Mouse (Mus musculus) G1E (cell line): ENCODE results near the gene Arid5a. TPM values are rescaled to one million over a fixed set of nuclear protein-coding genes. Genes with fewer than 3 reads are reported as not detected.

Source experiments
- ATAC-seq: 2 replicates; pipeline ENCODE4 v1.8.0; 2016; ENCODE audit warnings: mild to moderate bottlenecking; ENCODE audit not compliant: insufficient number of reproducible peaks, poor library complexity, low FRiP score, severe bottlenecking; ENCODE audit errors: extremely low read depth
- DNase-seq: peaks from one replicate; pipeline ENCODE4 v3.0.0; 2012; ENCODE audit warnings: low spot score
- H3K27me3 ChIP-seq: 2 replicates; pipeline ENCODE4 v1.6.1; 2012; ENCODE audit warnings: mild to moderate bottlenecking, low read length, inconsistent platforms; ENCODE audit not compliant: insufficient read depth
- H3K36me3 ChIP-seq: replicated peaks from 2 replicates; pipeline ENCODE3; 2012; ENCODE audit warnings: mild to moderate bottlenecking, inconsistent platforms
- H3K4me1 ChIP-seq: 2 replicates; pipeline ENCODE4 v1.6.1; 2012; ENCODE audit warnings: low read depth, low read length, inconsistent platforms, mixed read lengths; ENCODE audit not compliant: insufficient read depth
- H3K4me3 ChIP-seq: 2 replicates; pipeline ENCODE4 v1.5.1; 2012; ENCODE audit warnings: low read depth, mild to moderate bottlenecking, inconsistent platforms, low read length, moderate library complexity, mixed read lengths
- H3K9me3 ChIP-seq: replicated peaks from 2 replicates; pipeline ENCODE4 v1.6.1; 2012; ENCODE audit warnings: inconsistent platforms
- CTCF ChIP-seq: IDR thresholded peaks from 2 replicates; pipeline ENCODE4 v1.5.1; 2012; ENCODE audit warnings: low read depth, low read length, inconsistent platforms, mixed read lengths
- GATA1 ChIP-seq: IDR thresholded peaks from 2 replicates; pipeline ENCODE4 v1.6.1; 2012; ENCODE audit warnings: borderline replicate concordance, low read length, inconsistent platforms, mixed read lengths
- GATA2 ChIP-seq: IDR thresholded peaks from 2 replicates; pipeline ENCODE4 v1.6.1; 2012; ENCODE audit warnings: low read depth, low read length, inconsistent platforms, borderline replicate concordance
- POLR2AphosphoS5 ChIP-seq: IDR thresholded peaks from 2 replicates; pipeline ENCODE4 v1.6.1; 2012; ENCODE audit warnings: low read depth, low read length, inconsistent platforms; ENCODE audit not compliant: insufficient replicate concordance
- TAL1 ChIP-seq: conservative IDR thresholded peaks from 2 replicates; pipeline ENCODE4 v1.6.1; 2012; ENCODE audit warnings: low read depth, low read length, inconsistent platforms, mixed read lengths
- polyA plus RNA-seq: library from polyadenylated mRNA; stranded (reverse); fragments of >175 nt; gene quantifications from 2 replicates; pipeline ENCODE4 v1.2.3, GENCODE M21; 2012
- total RNA-seq, 2 experiments: library from RNA; stranded (forward) in 1 of 2; stranded (reverse) in 1 of 2; fragments of 200-1000 nt in 1 of 2; fragments of >200 nt in 1 of 2; fragmentation: Nextera tagmentation in 1 of 2; gene quantifications; 2 replicates each; pipeline ENCODE4 v1.2.3; 2014 to 2017

Arid5a gene
- total and polyA plus RNA-seq, 3 experiments, result 8.4 to 33.6 (median 8.7) TPM

DNA sequence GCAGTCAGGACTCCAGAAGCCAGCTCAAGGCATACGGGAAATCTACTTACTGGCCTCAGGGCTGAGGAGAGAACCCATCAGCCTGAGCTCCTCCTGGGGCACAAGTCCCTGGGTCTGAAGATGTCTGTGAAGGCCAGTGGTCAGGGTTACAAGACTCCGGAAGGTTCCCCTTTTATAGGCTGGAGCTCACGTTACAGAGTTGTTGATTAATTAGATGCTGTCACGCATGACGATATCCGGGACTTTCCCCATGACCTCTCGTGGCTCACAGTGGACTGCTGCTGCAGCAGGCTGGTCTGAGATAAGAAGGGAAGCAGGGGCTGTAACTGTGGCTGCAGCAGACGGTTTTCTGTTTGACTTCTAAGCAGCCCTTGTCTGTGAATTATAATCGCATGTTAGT is 34.2 kb upstream of the Arid5a start:
- peak; percentile 74 for ATAC-seq
- H3K4me3 ChIP-seq, result peak overlapping the region; percentile 73
- 0 out of 2 replicates have a peak, but pooled peaks have one; percentile 62 for TF ChIP-seq POLR2AphosphoS5
- TF ChIP-seq GATA2, result no peak
- TF ChIP-seq TAL1, result peak; percentile 82
- no peak for TF ChIP-seq CTCF
- no peaks in the 10 kb centered on the region for H3K27me3 ChIP-seq
- H3K36me3 ChIP-seq, result peaks cover 40% of the 10 kb centered on the region
- peaks cover 90% of the 10 kb centered on the region for H3K4me1 ChIP-seq
- H3K9me3 ChIP-seq, result peaks cover 13% of the 10 kb centered on the region
- DNase-seq, result peak; percentile 86

DNA sequence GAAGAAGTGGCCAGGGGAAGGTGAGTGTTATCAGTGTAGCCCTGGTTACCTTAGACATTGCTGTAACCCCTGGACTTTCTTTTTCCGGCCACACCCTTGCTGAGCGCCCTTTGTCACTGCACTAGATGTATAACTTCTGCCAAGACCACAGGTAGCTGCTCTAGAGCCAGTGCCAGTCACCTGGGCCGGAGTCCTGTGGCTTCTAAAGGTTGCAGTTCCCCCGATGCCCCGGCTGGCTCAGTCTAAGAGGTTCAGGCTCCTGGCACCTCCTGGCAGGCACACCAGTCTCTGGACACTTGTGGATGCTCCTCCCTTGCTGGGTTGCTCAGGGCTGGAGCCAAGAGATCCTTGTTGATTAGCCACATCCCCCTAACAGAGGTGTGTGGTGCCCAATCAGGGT is 33.1 kb upstream of the Arid5a start, which contains the start of gene Neurl3:
Gene Neurl3, minus strand, starts transcription at position 225 of the 400 bp plus-strand sequence.
- H3K4me1 ChIP-seq, result peaks cover 85% of the 10 kb centered on the region
- H3K27me3 ChIP-seq, result no peaks in the 10 kb centered on the region
- DNase-seq, result no peak
- TF ChIP-seq CTCF (no peak), POLR2AphosphoS5 (no peak), TAL1 (no peak)
- peaks cover 13% of the 10 kb centered on the region for H3K9me3 ChIP-seq
- no peak for ATAC-seq
- H3K4me3 ChIP-seq, result peak within 1 kb of the TSS; percentile 73
- H3K36me3 ChIP-seq, result peaks cover 29% of the 10 kb centered on the region

DNA sequence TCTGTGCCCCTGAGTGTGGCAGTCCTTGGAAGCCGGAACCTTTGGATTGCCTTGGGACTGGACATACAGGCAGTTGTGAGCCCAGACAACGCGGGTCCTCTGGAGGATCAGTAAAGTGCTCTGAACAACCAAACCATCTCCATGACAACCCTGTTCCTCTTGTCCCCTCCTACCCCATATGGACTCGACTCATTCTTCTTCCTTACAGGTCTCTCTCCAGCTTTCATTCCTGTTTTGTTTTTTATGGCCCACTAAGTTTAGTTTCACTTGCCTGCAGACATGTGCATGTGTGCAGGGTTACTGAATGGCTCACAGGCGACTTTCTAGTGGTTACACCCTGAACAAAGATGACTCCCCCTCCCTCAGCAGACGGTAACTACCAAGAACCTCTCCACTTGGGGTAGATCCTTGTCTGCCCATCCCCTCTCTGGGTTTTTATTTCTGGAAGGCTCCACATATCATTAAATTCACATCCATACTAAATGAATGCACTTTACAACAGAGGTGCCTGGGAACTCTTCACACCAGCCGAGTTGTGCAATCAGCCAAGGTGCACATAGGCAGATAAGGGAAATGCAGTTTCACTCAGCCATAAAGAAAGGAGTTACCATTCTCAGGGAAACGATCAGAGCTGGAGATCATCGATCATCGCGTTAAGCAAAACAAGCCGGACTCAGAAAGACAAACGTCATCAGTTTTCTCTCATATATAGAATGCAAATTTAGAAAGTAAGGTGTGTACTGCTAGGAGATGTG is 31.7 kb upstream of the Arid5a start:
- peaks cover 15% of the 10 kb centered on the region for H3K36me3 ChIP-seq
- peak; percentile 91 for TF ChIP-seq TAL1
- TF ChIP-seq GATA1, result no peak
- peak; percentile 66 for DNase-seq
- H3K4me1 ChIP-seq, result peaks cover 72% of the 10 kb centered on the region
- peaks cover 4% of the 10 kb centered on the region for H3K27me3 ChIP-seq
- peak; percentile 37 for ATAC-seq
- H3K4me3 ChIP-seq, result peak overlapping the region; percentile 41; the same call in 1 of the 2 replicates
- peaks cover 13% of the 10 kb centered on the region for H3K9me3 ChIP-seq

DNA sequence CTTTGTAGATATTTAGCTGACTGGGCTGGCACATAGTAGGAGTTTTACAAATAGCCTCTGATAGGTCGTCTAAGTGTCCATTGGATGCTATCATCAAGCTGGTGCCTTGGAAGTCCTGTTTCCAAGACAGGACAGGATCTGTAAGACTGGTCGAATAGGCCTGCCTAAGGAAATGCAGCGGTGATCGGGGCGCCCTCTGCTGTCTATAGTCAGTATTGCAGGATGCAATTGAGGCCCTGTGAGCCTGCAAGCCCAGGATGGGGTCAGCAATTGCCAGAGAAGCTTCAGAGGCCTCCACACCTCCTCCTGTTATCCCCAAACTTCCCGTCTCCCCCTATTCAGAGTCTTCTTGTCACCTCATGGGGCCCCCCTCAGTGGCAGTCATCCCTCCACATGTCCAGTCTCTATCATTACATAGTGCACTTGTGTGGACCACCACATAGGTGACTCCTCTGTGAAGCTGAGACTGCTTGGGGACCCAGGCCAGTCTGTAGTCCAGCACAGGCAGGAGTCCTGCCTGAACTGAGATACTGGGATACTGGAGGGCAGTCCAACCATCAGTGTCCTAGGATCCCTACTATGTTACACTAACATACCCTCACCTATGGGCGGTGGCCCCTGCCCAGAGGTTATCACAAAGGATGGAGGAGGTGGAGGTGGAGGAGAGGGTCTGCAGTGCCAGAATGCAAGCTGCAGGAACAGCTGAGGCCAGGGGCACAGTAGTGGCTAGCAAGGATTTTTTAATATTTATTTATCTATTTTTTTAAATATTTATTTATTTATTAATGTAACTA is 30.1 kb upstream of the Arid5a start:
- ATAC-seq, result no peak

DNA sequence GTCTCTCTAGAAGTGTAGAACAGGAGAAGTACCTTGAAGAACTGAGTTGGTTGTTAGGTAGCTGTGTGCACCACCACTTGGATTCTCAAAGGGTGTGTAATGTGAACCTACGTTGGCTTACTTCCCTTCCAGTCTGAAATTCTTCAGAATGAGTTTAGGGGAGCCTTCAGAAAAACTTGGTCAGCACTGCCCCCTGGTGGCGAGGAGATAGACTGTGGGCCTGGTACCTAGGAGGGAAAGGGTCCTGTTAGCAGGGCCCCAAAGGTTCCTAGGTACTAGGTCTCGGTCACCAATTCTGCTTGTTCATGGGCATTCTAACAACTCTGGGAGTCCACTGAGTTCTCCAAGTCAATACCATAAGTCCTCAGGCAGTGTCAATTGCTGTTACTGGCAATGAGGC is 28.3 kb upstream of the Arid5a start:
- Histone ChIP-seq H3K36me3 (no peaks in the 10 kb centered on the region), H3K4me1 (peaks cover 45% of the 10 kb centered on the region), H3K27me3 (peaks cover 22% of the 10 kb centered on the region), H3K9me3 (peaks cover 13% of the 10 kb centered on the region), H3K4me3 (no peak overlapping the region)
- TF ChIP-seq GATA1, result no peak
- TF ChIP-seq CTCF, result peak; percentile 86
- DNase-seq, result peak; percentile 77
- ATAC-seq, result 0 out of 2 replicates have a peak, but pooled peaks have one; percentile 3

More for the DNA sequence above, 30.1 kb upstream of the Arid5a start:
- TF ChIP-seq GATA1, result no peak
- no peak for TF ChIP-seq POLR2AphosphoS5
- TF ChIP-seq CTCF, result peak; percentile 98
- TF ChIP-seq GATA2, result no peak
- no peak for TF ChIP-seq TAL1
- no peak for DNase-seq
- H3K4me3 ChIP-seq, result no peak overlapping the region
- peaks cover 17% of the 10 kb centered on the region for H3K27me3 ChIP-seq
- H3K36me3 ChIP-seq, result no peaks in the 10 kb centered on the region
- H3K4me1 ChIP-seq, result peaks cover 59% of the 10 kb centered on the region
- peaks cover 13% of the 10 kb centered on the region for H3K9me3 ChIP-seq

DNA sequence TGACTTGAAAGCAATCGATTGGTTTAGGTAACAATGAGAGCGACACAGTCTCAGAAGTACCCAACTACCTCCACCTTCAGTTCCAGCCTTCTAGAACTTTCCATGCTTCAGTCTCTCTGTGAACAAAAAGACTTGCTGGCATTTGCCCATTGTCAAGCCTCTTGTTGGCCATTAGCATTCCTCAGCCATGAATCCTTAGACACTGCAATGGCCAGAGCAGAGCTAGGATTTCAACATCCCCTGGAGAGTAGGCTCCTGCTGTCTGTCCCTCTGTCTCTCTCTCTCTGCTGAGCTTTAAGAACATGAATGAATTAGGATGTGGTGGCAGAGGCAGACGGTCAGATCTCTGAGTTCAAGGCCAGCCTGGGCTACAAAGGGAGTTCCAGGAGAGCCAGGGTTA is 26.6 kb upstream of the Arid5a start:
- TF ChIP-seq TAL1 (no peak), POLR2AphosphoS5 (no peak), GATA1 (no peak), CTCF (no peak), GATA2 (no peak)
- Histone ChIP-seq H3K9me3 (peaks cover 17% of the 10 kb centered on the region), H3K27me3 (peaks cover 29% of the 10 kb centered on the region), H3K36me3 (no peaks in the 10 kb centered on the region), H3K4me3 (no peak overlapping the region), H3K4me1 (peaks cover 28% of the 10 kb centered on the region)
- DNase-seq (no peak), ATAC-seq (no peak)
